Mouse (Mus musculus) forebrain, embryonic 12.5 days (tissue): ENCODE measurements around the gene Camkmt. TPM values are rescaled to one million over a fixed set of nuclear protein-coding genes. Genes with fewer than 3 reads are reported as not detected.

Source experiments
- ATAC-seq: fragments of 200-750 bp; cut with Nextera tagmentation; 2 replicates; pipeline ENCODE4 v1.8.0; 2017; ENCODE audit warnings: moderate TSS enrichment; ENCODE audit not compliant: low FRiP score
- H3K27ac ChIP-seq: fragments of 300-500 bp; sonication (generic); 2 replicates; pipeline ENCODE4 v1.5.1; 2016; ENCODE audit warnings: mild to moderate bottlenecking
- H3K27me3 ChIP-seq: fragments of 300-500 bp; sonication (generic); 2 replicates; pipeline ENCODE4 v1.6.1; 2016; ENCODE audit warnings: mild to moderate bottlenecking
- H3K36me3 ChIP-seq: fragments of 300-500 bp; sonication (generic); replicated peaks from 2 replicates; pipeline ENCODE4 v1.6.1; 2016; ENCODE audit warnings: mild to moderate bottlenecking
- H3K4me1 ChIP-seq: fragments of 300-500 bp; sonication (generic); 2 replicates; pipeline ENCODE4 v1.6.1; 2016
- H3K4me2 ChIP-seq: fragments of 300-500 bp; sonication (generic); 2 replicates; pipeline ENCODE4 v1.6.1; 2016; ENCODE audit warnings: mild to moderate bottlenecking, moderate library complexity
- H3K4me3 ChIP-seq: fragments of 300-500 bp; sonication (generic); replicated peaks from 2 replicates; pipeline ENCODE4 v1.5.1; 2016; ENCODE audit warnings: mild to moderate bottlenecking
- H3K9ac ChIP-seq: fragments of 300-500 bp; sonication (generic); 2 replicates; pipeline ENCODE4 v1.6.1; 2016; ENCODE audit warnings: mild to moderate bottlenecking
- H3K9me3 ChIP-seq: fragments of 300-500 bp; sonication (generic); 2 replicates; pipeline ENCODE4 v1.6.1; 2016
- WGBS: fragments of 180-500 bp; shearing (Covaris S2); methylation state at CpG from one replicate; pipeline ENCODE4 v1.1.7; 2016; 5-methylcytosine and 5-hydroxymethylcytosine counted together
- polyA plus RNA-seq: library from polyadenylated mRNA; unstranded; fragments of >200 nt; fragmentation: Nextera tagmentation; extraction: Ambion mirVana; gene quantifications from 2 replicates; pipeline ENCODE4 v1.2.1, GENCODE M21; 2016

Camkmt gene
- polyA plus RNA-seq, 1 experiment from 2014 or later: 16.0 TPM

DNA sequence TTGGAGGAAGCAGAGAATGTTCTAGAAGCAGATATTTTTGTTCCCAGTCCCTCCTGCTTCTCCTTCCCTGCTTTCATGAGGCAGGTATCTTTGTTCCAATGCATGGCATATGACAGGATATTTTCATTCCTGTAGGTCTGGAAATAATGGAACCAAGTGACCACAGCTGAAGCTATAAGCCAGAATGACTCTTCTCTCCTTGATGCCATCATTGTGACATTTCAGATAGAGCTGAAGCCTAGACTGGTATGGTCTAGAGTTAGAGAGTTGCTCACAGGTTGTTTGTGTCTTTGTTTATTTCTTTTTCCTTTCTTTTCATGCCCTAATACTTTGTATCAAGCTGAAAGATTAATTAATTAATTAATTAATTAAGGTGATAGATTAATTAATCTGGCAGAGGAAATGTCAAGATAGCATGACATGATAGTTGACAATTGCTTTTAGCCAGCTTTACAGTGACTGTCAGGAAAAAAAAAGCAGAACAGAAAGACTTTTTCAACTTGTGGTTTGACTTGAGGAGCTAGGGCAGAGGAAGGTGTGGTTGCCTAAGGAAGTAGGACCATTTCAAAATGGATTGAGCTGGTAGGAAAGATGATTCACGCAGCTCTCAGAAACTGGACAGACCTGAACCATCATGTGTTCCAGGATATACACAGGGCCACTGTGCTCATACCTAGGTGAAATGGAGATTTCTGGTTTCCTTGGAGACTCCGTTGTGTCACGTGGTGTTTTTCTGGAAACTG, 404.8 kb downstream of the Camkmt start:
- H3K9me3 ChIP-seq: peaks cover 12% of the 10 kb centered on the region; the same call in 1 of the 2 replicates
- 100% methylated on average over 3 of the region's 3 CpGs for whole genome bisulfite sequencing
- H3K9ac ChIP-seq: no peak overlapping the region
- no peaks in the 10 kb centered on the region for H3K4me1 ChIP-seq
- no peak for ATAC-seq
- peaks cover 24% of the 10 kb centered on the region for H3K27me3 ChIP-seq
- no peak overlapping the region for H3K27ac ChIP-seq
- no peaks in the 10 kb centered on the region for H3K36me3 ChIP-seq
- H3K4me3 ChIP-seq: no peak overlapping the region
- no peak overlapping the region for H3K4me2 ChIP-seq

DNA sequence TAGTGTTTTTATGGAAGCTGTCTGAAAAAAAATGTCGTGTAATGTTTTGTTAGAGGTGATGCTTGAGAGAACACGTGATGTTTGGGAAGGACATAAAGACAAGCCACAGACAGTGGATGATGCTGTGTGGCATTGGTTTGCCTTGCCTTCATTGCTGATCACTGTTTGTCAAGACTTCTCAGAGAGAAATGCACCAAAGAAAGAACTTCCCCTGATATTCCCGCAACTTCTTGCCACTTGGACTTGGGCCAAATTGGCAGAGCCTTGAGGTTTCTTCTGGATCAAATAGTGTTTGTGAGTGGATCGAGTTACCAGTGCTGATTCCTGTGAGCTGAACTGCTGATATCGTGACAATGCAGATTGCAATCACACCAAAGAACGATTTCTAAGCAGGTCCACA, 405.5 kb downstream of the Camkmt start:
- no peaks in the 10 kb centered on the region for H3K4me1 ChIP-seq
- WGBS: 94% methylated on average over 6 of the region's 6 CpGs

DNA sequence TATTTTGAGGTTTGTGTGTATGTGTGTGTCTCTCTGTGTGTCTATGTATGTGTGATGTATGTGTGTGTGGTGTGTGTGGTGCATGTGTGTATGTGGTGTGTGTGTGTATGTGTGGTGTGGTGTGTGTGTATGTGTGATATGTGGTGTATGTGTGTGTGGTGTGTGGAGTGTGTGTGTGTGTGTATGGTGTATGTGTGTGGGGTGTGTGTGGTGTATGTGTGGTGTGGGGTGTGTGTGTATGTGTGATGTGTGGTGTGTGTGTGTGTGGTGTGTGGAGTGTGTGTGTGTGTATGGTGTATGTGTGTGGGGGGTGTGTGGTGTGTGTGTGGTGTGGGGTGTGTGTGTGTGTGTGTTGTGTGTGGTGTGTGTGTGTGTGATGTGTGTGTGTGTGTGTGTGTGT, 414.5 kb downstream of the Camkmt start:
- H3K4me2 ChIP-seq: no peak overlapping the region
- H3K27me3 ChIP-seq: 0 out of 2 replicates have a peak, but pooled peaks cover 5% of the 10 kb centered on the region
- ATAC-seq: no peak
- no peak overlapping the region for H3K9ac ChIP-seq
- no peaks in the 10 kb centered on the region for H3K9me3 ChIP-seq
- H3K4me3 ChIP-seq: no peak overlapping the region
- no peak overlapping the region for H3K27ac ChIP-seq
- H3K4me1 ChIP-seq: peaks cover 14% of the 10 kb centered on the region
- no peaks in the 10 kb centered on the region for H3K36me3 ChIP-seq

More for the DNA sequence above, 405.5 kb downstream of the Camkmt start:
- no peak overlapping the region for H3K9ac ChIP-seq
- H3K27me3 ChIP-seq: peaks cover 19% of the 10 kb centered on the region
- H3K36me3 ChIP-seq: no peaks in the 10 kb centered on the region
- ATAC-seq: no peak
- no peak overlapping the region for H3K27ac ChIP-seq
- no peak overlapping the region for H3K4me3 ChIP-seq
- H3K9me3 ChIP-seq: peaks cover 12% of the 10 kb centered on the region; the same call in 1 of the 2 replicates
- H3K4me2 ChIP-seq: no peak overlapping the region

DNA sequence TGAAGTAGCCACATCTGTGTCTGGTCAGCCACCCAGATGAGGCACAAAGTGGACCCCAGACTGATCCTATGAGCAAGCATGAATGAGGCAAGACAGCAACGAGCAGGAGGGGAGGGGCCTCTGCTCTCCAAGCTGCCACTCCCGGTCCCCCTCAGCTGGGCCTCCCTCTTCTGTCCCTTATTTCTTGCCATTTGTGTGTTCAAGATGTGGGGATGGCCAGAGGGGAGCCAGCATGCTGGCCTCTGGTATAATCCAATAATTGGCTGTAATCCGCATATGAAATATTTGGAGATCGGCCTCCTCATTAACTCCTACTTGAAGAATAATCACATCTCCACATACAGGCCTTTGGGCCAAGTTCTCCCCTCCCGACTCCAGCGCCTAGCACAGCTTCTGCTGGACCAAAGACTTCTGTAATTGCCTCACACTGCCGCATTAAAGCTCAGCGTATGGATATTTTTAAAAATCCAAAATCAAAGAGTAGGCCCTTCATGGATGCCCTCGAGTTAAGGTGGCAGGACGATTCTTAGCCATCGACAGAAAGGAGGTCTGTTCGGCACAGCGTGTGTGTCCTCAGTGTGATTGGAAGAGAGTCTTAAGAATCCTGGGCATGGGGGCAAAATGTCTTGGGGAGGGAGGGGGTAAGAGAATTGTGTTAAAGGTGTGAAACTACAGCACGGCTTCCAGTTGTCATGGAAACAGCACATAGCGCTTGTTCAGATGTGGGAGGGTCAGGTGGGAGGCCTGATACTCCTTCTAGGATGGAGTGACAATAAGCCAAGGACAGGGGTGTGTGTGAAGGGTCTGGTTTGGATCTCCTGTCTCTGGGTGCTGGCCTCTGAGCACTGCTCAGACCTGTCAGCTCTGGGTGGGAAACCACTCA, 416.1 kb downstream of the Camkmt start:
- 65% methylated on average over 15 of the region's 15 CpGs for WGBS
- Histone ChIP-seq H3K9me3 (no peaks in the 10 kb centered on the region), H3K27me3 (0 out of 2 replicates have a peak, but pooled peaks cover 5% of the 10 kb centered on the region), H3K4me3 (no peak overlapping the region), H3K27ac (no peak overlapping the region), H3K36me3 (no peaks in the 10 kb centered on the region), H3K4me2 (no peak overlapping the region), H3K4me1 (peaks cover 14% of the 10 kb centered on the region), H3K9ac (no peak overlapping the region)
- ATAC-seq: no peak; the same call in 1 of the 2 replicates

DNA sequence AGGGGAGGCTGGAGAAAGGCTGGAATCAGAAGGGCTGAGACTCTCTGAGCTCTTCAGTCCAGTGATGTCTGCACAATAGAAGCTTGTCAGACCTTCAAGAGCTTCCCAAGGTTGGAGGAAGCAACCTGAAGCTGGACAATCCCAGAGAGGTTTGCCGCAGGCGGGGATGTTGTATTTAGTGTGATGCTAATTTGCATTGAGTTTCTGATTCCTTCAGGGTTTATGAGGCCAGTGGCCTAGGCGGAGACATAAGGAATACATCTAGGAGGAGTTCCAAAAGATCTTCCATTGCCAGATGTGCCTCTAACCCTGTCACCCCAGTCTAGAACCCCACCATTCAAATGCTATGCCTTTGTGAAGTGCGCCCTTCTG, 416.7 kb downstream of the Camkmt start:
- Histone ChIP-seq H3K4me3 (no peak overlapping the region), H3K27me3 (0 out of 2 replicates have a peak, but pooled peaks cover 5% of the 10 kb centered on the region), H3K36me3 (no peaks in the 10 kb centered on the region), H3K4me2 (no peak overlapping the region), H3K9me3 (no peaks in the 10 kb centered on the region), H3K27ac (no peak overlapping the region), H3K4me1 (peaks cover 20% of the 10 kb centered on the region), H3K9ac (no peak overlapping the region)
- 93% methylated on average over 4 of the region's 4 CpGs for WGBS
- no peak for ATAC-seq

Other genes starting within 250 kb of the Camkmt start
- 106 and 108 TPM in 2 replicates for gene Ppm1b, start 133.8 kb upstream of the Camkmt start, polyA plus RNA-seq
- 0.28 and 0.31 TPM in 2 replicates for gene Slc3a1, start 62.2 kb upstream of the Camkmt start, polyA plus RNA-seq
- gene Prepl, start 311 bp upstream of the Camkmt start, polyA plus RNA-seq: 47.2 and 51.7 TPM in 2 replicates